Mouse (Mus musculus) liver, postnatal 0 days (tissue): ENCODE measurements at regions not wholly inside any gene's neighbourhood (a gene's known extent, or its start where the extent isn't known, plus 50 kb on each side); places are given as distances from the start of the nearest gene placed in this dataset.

Experiments
- ATAC-seq: fragments of 200-750 bp; cut with Nextera tagmentation; 2 replicates; pipeline ENCODE4 v1.8.0; 2017; ENCODE audit warnings: mild to moderate bottlenecking, moderate library complexity
- DNase-seq: peaks from one replicate; pipeline ENCODE4 v3.0.0-alpha.2; 2016
- H3K27ac ChIP-seq: fragments of 300-500 bp; sonication (generic); 2 replicates; pipeline ENCODE4 v1.5.1; 2014; ENCODE audit warnings: antibody characterized with exemption, moderate library complexity, mild to moderate bottlenecking, low read depth
- H3K27me3 ChIP-seq: fragments of 300-500 bp; sonication (generic); 2 replicates; pipeline ENCODE4 v1.6.1; 2014; ENCODE audit warnings: low read length, control low read depth, mixed read lengths; ENCODE audit not compliant: insufficient read depth
- H3K36me3 ChIP-seq: fragments of 300-500 bp; sonication (generic); replicated peaks from 2 replicates; pipeline ENCODE4 v1.6.1; 2014; ENCODE audit warnings: mild to moderate bottlenecking, control low read depth, low read length, moderate library complexity, mixed read lengths; ENCODE audit not compliant: insufficient read depth
- H3K4me1 ChIP-seq: fragments of 300-500 bp; sonication (generic); 2 replicates; pipeline ENCODE4 v1.6.1; 2014; ENCODE audit warnings: antibody characterized with exemption, mild to moderate bottlenecking, control low read depth; ENCODE audit not compliant: insufficient read depth
- H3K4me2 ChIP-seq: fragments of 300-500 bp; sonication (generic); 2 replicates; pipeline ENCODE4 v1.6.1; 2014; ENCODE audit warnings: low read depth, mild to moderate bottlenecking, low read length, moderate library complexity, mixed read lengths
- H3K4me3 ChIP-seq: fragments of 300-500 bp; sonication (generic); 2 replicates; pipeline ENCODE4 v1.5.1; 2014; ENCODE audit warnings: low read depth, low read length
- H3K9ac ChIP-seq: fragments of 300-500 bp; sonication (generic); replicated peaks from 2 replicates; pipeline ENCODE4 v1.6.1; 2014; ENCODE audit warnings: mild to moderate bottlenecking, moderate library complexity
- H3K9me3 ChIP-seq: fragments of 300-500 bp; sonication (generic); 2 replicates; pipeline ENCODE4 v1.6.1; 2016; ENCODE audit warnings: mild to moderate bottlenecking, control low read depth, low read length, mixed read lengths
- CTCF ChIP-seq: sonication (generic); IDR thresholded peaks from 2 replicates; pipeline ENCODE4 v1.5.1; 2016; ENCODE audit warnings: antibody characterized with exemption, low read depth
- EP300 ChIP-seq: IDR thresholded peaks from 2 replicates; pipeline ENCODE4 v1.6.1; 2016; ENCODE audit warnings: antibody characterized with exemption, low read depth, mild to moderate bottlenecking
- WGBS: fragments of 180-500 bp; shearing (Covaris S2); extraction: QIAGEN DNeasy Blood & Tissue Kit; methylation state at CpG from one replicate; pipeline ENCODE4 v1.1.7; 2014; ENCODE audit not compliant: insufficient replicate concordance; 5-methylcytosine and 5-hydroxymethylcytosine counted together

- no peak overlapping the region; the same call in 1 of the 2 replicates for H3K27ac ChIP-seq
- peaks cover 10% of the 10 kb centered on the region; the same call in 1 of the 2 replicates for H3K4me1 ChIP-seq
- WGBS, result 38% methylated on average over 7 of the region's 7 CpGs
- no peak overlapping the region for H3K9ac ChIP-seq
- ATAC-seq (no peak), DNase-seq (no peak)
- no peak overlapping the region for H3K4me2 ChIP-seq
- H3K36me3 ChIP-seq, result no peaks in the 10 kb centered on the region
- TF ChIP-seq EP300 (no peak), CTCF (no peak)
- H3K9me3 ChIP-seq, result no peaks in the 10 kb centered on the region
- no peak overlapping the region for H3K4me3 ChIP-seq
- no peaks in the 10 kb centered on the region for H3K27me3 ChIP-seq
Observed at GRCm38 (mm10) chr1:154116188-154116710, 84.7 kb upstream of the Zfp648 start.

GRCm38 (mm10) chr1:154117346-154117687 is 83.7 kb upstream of the Zfp648 start:
- Histone ChIP-seq H3K36me3 (no peaks in the 10 kb centered on the region), H3K4me3 (peak overlapping the region; percentile 37), H3K4me1 (peaks cover 14% of the 10 kb centered on the region), H3K27ac (peak overlapping the region; percentile 92), H3K4me2 (peak overlapping the region; percentile 69), H3K9me3 (no peaks in the 10 kb centered on the region), H3K9ac (peak overlapping the region; percentile 71), H3K27me3 (no peaks in the 10 kb centered on the region)
- 21% methylated on average over 11 of the region's 11 CpGs for WGBS
- no peak for TF ChIP-seq EP300
- no peak for TF ChIP-seq CTCF
- ATAC-seq (peak; percentile 6; the same call in 1 of the 2 replicates), DNase-seq (peak; percentile 27)

- no peaks in the 10 kb centered on the region for H3K36me3 ChIP-seq
- WGBS, result 12% methylated on average over 20 of the region's 20 CpGs
- peak overlapping the region; percentile 71 for H3K9ac ChIP-seq
- H3K4me3 ChIP-seq, result peak overlapping the region; percentile 37
- peak overlapping the region; percentile 69 for H3K4me2 ChIP-seq
- ATAC-seq, result peak; percentile 83
- H3K27ac ChIP-seq, result peak overlapping the region; percentile 92
- peak; percentile 66 for TF ChIP-seq CTCF
- TF ChIP-seq EP300, result peak; percentile 82
- peaks cover 16% of the 10 kb centered on the region for H3K4me1 ChIP-seq
- no peaks in the 10 kb centered on the region for H3K27me3 ChIP-seq
- H3K9me3 ChIP-seq, result no peaks in the 10 kb centered on the region
- DNase-seq, result peak; percentile 66
Observed at GRCm38 (mm10) chr1:154117688-154118373, 83.2 kb upstream of the Zfp648 start.

- Histone ChIP-seq H3K9me3 (no peaks in the 10 kb centered on the region), H3K4me2 (peak overlapping the region; percentile 69), H3K4me3 (peak overlapping the region; percentile 37), H3K36me3 (no peaks in the 10 kb centered on the region), H3K4me1 (peaks cover 16% of the 10 kb centered on the region), H3K27ac (peak overlapping the region; percentile 92), H3K9ac (peak overlapping the region; percentile 71), H3K27me3 (no peaks in the 10 kb centered on the region)
- ATAC-seq (peak; percentile 71), DNase-seq (peak; percentile 85)
- peak; percentile 95 for TF ChIP-seq CTCF
- no peak for TF ChIP-seq EP300
- 28% methylated on average over 10 of the region's 10 CpGs for WGBS
Observed at GRCm38 (mm10) chr1:154118374-154119004, 82.5 kb upstream of the Zfp648 start.

GRCm38 (mm10) chr1:154119611-154120010 is 81.4 kb upstream of the Zfp648 start:
- H3K4me3 ChIP-seq, result no peak overlapping the region
- TF ChIP-seq EP300 (no peak), CTCF (no peak)
- DNase-seq (no peak), ATAC-seq (no peak)
- H3K27me3 ChIP-seq, result no peaks in the 10 kb centered on the region
- H3K36me3 ChIP-seq, result no peaks in the 10 kb centered on the region
- no peaks in the 10 kb centered on the region for H3K9me3 ChIP-seq
- H3K4me1 ChIP-seq, result peaks cover 24% of the 10 kb centered on the region
- no peak overlapping the region for H3K9ac ChIP-seq
- 74% methylated on average over 5 of the region's 5 CpGs for WGBS
- H3K27ac ChIP-seq, result no peak overlapping the region
- no peak overlapping the region; the same call in 1 of the 2 replicates for H3K4me2 ChIP-seq

GRCm38 (mm10) chr1:154120693-154121092 is 80.3 kb upstream of the Zfp648 start:
- DNase-seq, result no peak
- H3K4me3 ChIP-seq, result no peak overlapping the region
- WGBS, result 3% methylated on average over 1 of the region's 1 CpGs

More at GRCm38 (mm10) chr1:154120693-154121092, 80.3 kb upstream of the Zfp648 start:
- no peak for ATAC-seq
- Histone ChIP-seq H3K36me3 (no peaks in the 10 kb centered on the region), H3K4me1 (peaks cover 24% of the 10 kb centered on the region), H3K27ac (no peak overlapping the region), H3K27me3 (no peaks in the 10 kb centered on the region), H3K9ac (no peak overlapping the region), H3K4me2 (no peak overlapping the region), H3K9me3 (no peaks in the 10 kb centered on the region)
- TF ChIP-seq CTCF, result no peak
- TF ChIP-seq EP300, result no peak
